Mouse (Mus musculus): ENCODE results near the gene Nfatc2. TPM values are rescaled to one million over a fixed set of nuclear protein-coding genes. Genes with fewer than 3 reads are reported as not detected.

The Nfatc2 gene
- total and polyA plus RNA-seq, 3 experiments = not detected

DNA sequence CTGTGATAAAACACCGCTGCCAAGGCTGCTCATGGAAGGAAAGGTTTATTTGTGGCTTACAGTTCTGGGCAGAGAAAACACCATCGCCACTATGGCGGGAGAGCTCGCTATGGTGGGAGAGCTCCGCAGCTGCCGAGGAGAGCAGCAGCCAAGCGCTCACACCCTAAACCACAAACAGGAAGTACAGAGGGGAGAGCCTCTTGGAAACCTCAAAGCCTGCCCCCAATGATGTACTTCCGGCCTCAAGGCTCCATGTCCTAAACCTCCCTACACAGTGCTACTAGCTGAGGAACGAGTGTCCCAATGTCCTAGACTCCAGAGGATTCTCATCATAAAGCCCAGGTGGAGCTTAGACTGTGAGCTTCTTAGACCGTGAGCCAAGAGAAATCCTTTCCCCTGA lies 171.9 kb downstream of the Nfatc2 start:
- Histone ChIP-seq H3K27ac (ENCODE audit: control insufficient read depth, low read depth, low read length) (no peak overlapping the region), H3K9ac (ENCODE audit: control insufficient read depth, low read depth, low read length, poor library complexity, severe bottlenecking) (no peak overlapping the region), H3K4me1 (ENCODE audit: control insufficient read depth in 1 of 2, insufficient read depth in 2 of 2, low read length in 2 of 2) (no peaks in the 10 kb centered on the region), H3K27me3 (ENCODE audit: control insufficient read depth in 1 of 2, insufficient read depth in 2 of 2, low read length in 2 of 2) (no peaks in the 10 kb centered on the region), H3K79me2 (ENCODE audit: control insufficient read depth, insufficient read depth, low read length, poor library complexity) (no peaks in the 10 kb centered on the region), H3K4me3 (ENCODE audit: control insufficient read depth in 1 of 2, insufficient read depth in 1 of 2, low read depth in 2 of 2, low read length in 2 of 2) (no peak overlapping the region), H3K9me3 (replicated peaks; ENCODE audit: insufficient read depth, low read length) (no peaks in the 10 kb centered on the region), H3K36me3 (ENCODE audit: control insufficient read depth in 1 of 2, insufficient read depth in 2 of 2, low read length in 2 of 2) (no peaks in the 10 kb centered on the region)
- DNase-seq (ENCODE audit: low read depth, low spot score) = no peak
- TF ChIP-seq MEF2A (IDR thresholded peaks at IDR 0.05; ENCODE audit: extremely low read depth, insufficient replicate concordance, low read depth, low read length, poor library complexity, severe bottlenecking) = no peak
- no peak for TF ChIP-seq MYB (IDR thresholded peaks at IDR 0.05; ENCODE audit: low read depth, low read length)
- TF ChIP-seq GATA1 (IDR thresholded peaks at IDR 0.05; ENCODE audit: low read depth, low read length) = no peak
- no peak for TF ChIP-seq CHD2 (IDR thresholded peaks at IDR 0.05; ENCODE audit: low read length)
- TF ChIP-seq SMC3 (IDR thresholded peaks at IDR 0.05; ENCODE audit: low read depth, low read length) = no peak
- no peak for TF ChIP-seq JUND (IDR thresholded peaks at IDR 0.05; ENCODE audit: low read depth, low read length)
- no peak for TF ChIP-seq EP300 (IDR thresholded peaks at IDR 0.05; ENCODE audit: low read depth in 1 of 2, low read length in 2 of 2)
- no peak for TF ChIP-seq RAD21 (IDR thresholded peaks at IDR 0.05; ENCODE audit: low read depth, low read length)
- TF ChIP-seq ZC3H11A (IDR thresholded peaks at IDR 0.05; ENCODE audit: low read depth, low read length) = no peak
- TF ChIP-seq POLR2AphosphoS5 (IDR thresholded peaks at IDR 0.05; ENCODE audit: borderline replicate concordance, low read depth, low read length) = no peak
- no peak for TF ChIP-seq ZNF384 (IDR thresholded peaks at IDR 0.05; ENCODE audit: low read depth, low read length)
- TF ChIP-seq ZKSCAN1 (IDR thresholded peaks at IDR 0.05; ENCODE audit: low read depth, low read length) = no peak
- no peak for TF ChIP-seq MAX (IDR thresholded peaks at IDR 0.05; ENCODE audit: low read length)
- TF ChIP-seq SIN3A (IDR thresholded peaks at IDR 0.05; ENCODE audit: low read length) = no peak
- TF ChIP-seq MAZ (IDR thresholded peaks at IDR 0.05; ENCODE audit: low read depth, low read length) = no peak
- no peak for TF ChIP-seq ETS1 (IDR thresholded peaks at IDR 0.05; ENCODE audit: low read depth, low read length)
- no peak for TF ChIP-seq E2F4 (IDR thresholded peaks at IDR 0.05; ENCODE audit: borderline replicate concordance, low read depth, low read length)
- TF ChIP-seq MYC (IDR thresholded peaks at IDR 0.05; ENCODE audit: low read depth, low read length) = no peak

DNA sequence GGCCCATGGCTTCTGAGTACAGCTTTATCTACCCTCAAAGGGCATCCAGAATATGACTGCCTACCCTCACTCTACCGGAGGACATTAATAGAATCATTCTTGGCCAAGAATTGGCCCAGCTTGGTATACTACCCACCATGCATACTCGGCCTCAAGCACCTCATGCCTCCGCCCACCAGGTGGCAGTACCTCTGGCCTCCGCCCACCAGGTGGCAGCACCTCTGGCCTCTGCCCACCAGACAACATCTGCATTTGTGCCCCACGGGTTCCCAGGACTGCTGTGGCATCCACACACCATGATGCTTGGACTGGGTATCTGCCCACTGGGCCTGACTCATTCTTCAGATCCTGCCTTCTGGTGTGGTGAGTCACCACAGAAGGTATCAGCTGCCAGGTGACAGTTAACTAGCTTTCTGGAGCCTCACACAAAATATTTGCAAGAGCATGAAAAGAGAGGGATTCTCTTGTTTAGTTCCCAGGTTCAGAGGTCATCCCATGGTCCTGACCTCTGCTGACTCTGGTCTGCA lies 173.0 kb downstream of the Nfatc2 start:
- H3K36me3 ChIP-seq (ENCODE audit: control insufficient read depth in 1 of 2, insufficient read depth in 2 of 2, low read length in 2 of 2) = no peaks in the 10 kb centered on the region
- TF ChIP-seq MAX (IDR thresholded peaks at IDR 0.05; ENCODE audit: low read length) = no peak
- TF ChIP-seq POLR2AphosphoS2 (IDR thresholded peaks at IDR 0.05; ENCODE audit: low read length) = no peak
- TF ChIP-seq CTCF (IDR thresholded peaks at IDR 0.05 in 2 of 3, conservative IDR thresholded peaks at IDR 0.05 in 1 of 3; ENCODE audit: control insufficient read depth in 1 of 3, insufficient read depth in 1 of 3, low read depth in 2 of 3, low read length in 3 of 3, poor library complexity in 1 of 3, severe bottlenecking in 1 of 3) = peak; percentile 7 to 36 (median 30); a peak in 5 of 6 replicates
- no peak for TF ChIP-seq HCFC1 (IDR thresholded peaks at IDR 0.05; ENCODE audit: low read depth, low read length)
- H3K4me3 ChIP-seq (ENCODE audit: control insufficient read depth in 1 of 2, insufficient read depth in 1 of 2, low read depth in 2 of 2, low read length in 2 of 2) = no peak overlapping the region
- no peak overlapping the region for H3K27ac ChIP-seq (ENCODE audit: control insufficient read depth, low read depth, low read length)
- no peaks in the 10 kb centered on the region for H3K79me2 ChIP-seq (ENCODE audit: control insufficient read depth, insufficient read depth, low read length, poor library complexity)
- H3K27me3 ChIP-seq (ENCODE audit: control insufficient read depth in 1 of 2, insufficient read depth in 2 of 2, low read length in 2 of 2) = no peaks in the 10 kb centered on the region
- no peak overlapping the region for H3K9ac ChIP-seq (ENCODE audit: control insufficient read depth, low read depth, low read length, poor library complexity, severe bottlenecking)
- no peak for DNase-seq (ENCODE audit: low read depth, low spot score)
- H3K9me3 ChIP-seq (replicated peaks; ENCODE audit: insufficient read depth, low read length) = no peaks in the 10 kb centered on the region
- no peaks in the 10 kb centered on the region for H3K4me1 ChIP-seq (ENCODE audit: control insufficient read depth in 1 of 2, insufficient read depth in 2 of 2, low read length in 2 of 2)

Other genes starting within 250 kb of the Nfatc2 start
- gene Atp9a, start 140.8 kb upstream of the Nfatc2 start, total RNA-seq (2012; rRNA removed) = not detected in 2 replicates
- not detected for gene Atp9a, start 140.8 kb upstream of the Nfatc2 start, polyA plus RNA-seq (2012; ENCODE audit: insufficient read depth in 1 of 2, insufficient read length in 2 of 2, low read depth in 1 of 2, low replicate concordance in 2 of 2, missing spikeins in 1 of 2)
- gene Sall4, start 166.3 kb upstream of the Nfatc2 start, total RNA-seq (2012; rRNA removed) = not detected in 2 replicates
- not detected for gene Sall4, start 166.3 kb upstream of the Nfatc2 start, polyA plus RNA-seq (2012; ENCODE audit: insufficient read depth in 1 of 2, insufficient read length in 2 of 2, low read depth in 1 of 2, low replicate concordance in 2 of 2, missing spikeins in 1 of 2)

Data from MEL (cell line).